Mouse (Mus musculus): ENCODE data around the gene Zfp62. TPM values are rescaled to one million over a fixed set of nuclear protein-coding genes. Genes with fewer than 3 reads are reported as not detected.
A peak's percentile ranks its signal among the peaks of the same experiment; 100 is the strongest.
"Not testable (repeated sequence)": the region's sequence is repeated elsewhere in the genome, so short reads cannot be mapped to it uniquely, and the experiment has no call there.

Zfp62 gene
- total RNA-seq, 2 experiments from 2014 or later = 25.8 to 32.6 TPM

DNA sequence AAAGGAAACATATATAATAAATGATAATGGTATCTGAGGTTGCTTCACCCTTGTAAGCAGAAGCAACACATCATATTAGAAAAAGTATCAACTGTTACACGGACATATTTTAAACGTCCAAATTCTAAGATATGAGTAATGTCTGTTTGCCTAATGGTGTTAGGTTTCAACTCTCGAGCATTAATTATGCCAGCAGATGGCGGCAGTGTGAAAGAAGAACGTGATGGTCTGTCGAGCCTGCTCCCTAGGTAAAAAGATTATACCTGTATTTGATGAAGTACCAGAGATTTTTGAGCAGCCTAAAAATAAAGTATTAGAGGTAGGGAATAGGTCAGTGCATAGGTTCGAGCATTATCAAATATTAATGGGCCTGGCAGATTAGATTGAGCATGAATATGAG, 13.4 kb upstream of the Zfp62 start:
- Histone ChIP-seq H3K27ac (no peak overlapping the region), H3K4me3 (no peak overlapping the region)
- peak; percentile 78 for TF ChIP-seq CTCF (IDR thresholded peaks at IDR 0.05)
- DNase-seq = peak; percentile 56
- intact Hi-C loops (cut with DNase I) = loop anchor here (1.0 kb wide), 1 partner anchor 82 kb away; no protein-coding TSS in a partner anchor

DNA sequence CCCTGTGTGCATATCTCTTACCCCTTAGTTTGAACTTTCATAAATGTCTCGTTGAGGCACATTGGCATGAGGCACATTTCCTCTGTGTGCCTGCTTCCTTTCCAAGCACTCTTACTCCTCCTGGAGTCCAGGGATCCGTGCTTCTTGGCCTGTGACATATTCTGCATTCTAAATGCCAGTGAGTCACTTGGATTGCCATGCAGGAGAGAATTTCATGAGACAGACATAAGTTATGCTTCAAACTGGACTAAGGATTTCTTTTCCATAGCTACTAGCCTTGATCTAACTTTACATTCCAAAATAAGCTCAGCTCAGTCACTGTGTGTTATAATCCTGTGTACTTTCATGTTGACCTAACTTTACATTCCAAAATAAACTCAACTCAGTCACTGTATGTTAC, 12.0 kb upstream of the Zfp62 start:
- intact Hi-C loops (cut with DNase I) = no loop called here
- Histone ChIP-seq H3K4me3 (no peak overlapping the region), H3K27ac (no peak overlapping the region)
- no peak for DNase-seq
- no peak for TF ChIP-seq CTCF (IDR thresholded peaks at IDR 0.05)

DNA sequence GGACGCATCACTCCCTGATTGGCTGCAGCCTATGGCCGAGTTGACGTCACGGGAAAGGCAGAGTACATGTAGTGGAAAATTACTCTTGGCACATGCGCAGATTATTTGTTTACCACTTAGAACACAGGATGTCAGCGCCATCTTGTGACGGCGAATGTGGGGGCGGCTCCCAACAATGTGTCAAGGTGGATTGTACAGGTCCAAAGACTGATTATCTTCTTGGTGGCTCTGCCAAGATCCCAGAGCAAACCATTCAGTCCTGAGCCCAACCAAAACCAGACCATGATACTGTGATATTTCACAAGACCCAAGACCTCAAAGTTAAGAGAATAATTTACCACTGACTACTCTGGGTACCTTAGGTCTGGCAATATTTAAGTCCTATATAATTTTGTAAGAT, 8.3 kb upstream of the Zfp62 start:
- DNase-seq; H3K4me3 ChIP-seq; H3K27ac ChIP-seq; intact Hi-C loops (cut with DNase I): not testable (repeated sequence)

DNA sequence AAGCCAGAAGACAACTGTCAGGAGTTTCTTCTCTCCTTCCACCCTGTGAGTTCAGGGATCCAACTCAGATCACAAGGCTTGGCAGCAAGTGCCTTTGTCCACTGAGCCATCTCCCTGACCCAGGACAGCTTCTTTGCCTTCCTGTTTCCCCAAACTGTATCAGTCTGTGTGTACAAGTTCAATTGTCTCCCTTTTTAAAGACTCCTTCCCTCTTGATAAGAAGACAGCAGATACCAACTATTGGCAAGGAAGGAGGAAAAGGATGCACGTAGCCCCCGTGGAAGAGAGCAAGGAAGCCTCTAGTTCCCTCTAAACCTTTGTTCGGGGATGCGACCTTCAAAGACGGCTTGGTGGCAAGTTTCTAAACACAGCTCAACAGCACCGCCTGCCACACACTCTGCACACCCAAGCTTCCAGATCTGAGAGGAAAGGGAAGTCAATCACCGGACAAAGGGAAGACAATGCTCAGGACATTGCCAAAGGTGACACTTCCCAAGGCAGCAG, 7.2 kb upstream of the Zfp62 start:
- TF ChIP-seq CTCF (IDR thresholded peaks at IDR 0.05) = no peak
- DNase-seq = no peak
- Histone ChIP-seq H3K4me3 (0 out of 2 replicates have a peak overlapping the region, but pooled peaks have one; percentile 19), H3K27ac (peak overlapping the region; percentile 5; the same call in 1 of the 2 replicates)
- intact Hi-C loops (cut with DNase I) = no loop called here

DNA sequence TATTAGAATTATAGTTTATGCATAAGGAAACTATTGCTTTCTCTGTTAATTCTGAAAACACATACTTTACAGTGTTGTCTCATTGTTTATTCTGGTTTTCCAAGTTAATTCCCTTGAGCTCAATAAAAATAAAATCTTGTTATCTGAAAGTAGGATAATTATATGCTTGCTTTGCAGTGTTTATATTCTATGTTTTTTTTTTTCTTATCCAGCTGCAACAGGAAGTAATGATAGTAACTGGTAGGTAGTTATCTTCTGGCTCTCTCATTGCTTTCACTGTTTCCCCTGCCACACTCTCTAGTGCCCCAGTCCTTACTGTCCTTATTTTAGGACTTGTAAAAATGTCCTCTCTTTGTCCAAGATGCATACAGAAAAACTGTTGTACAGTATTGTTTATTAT, 2.4 kb upstream of the Zfp62 start:
- TF ChIP-seq CTCF (IDR thresholded peaks at IDR 0.05) = no peak
- Histone ChIP-seq H3K27ac (no peak overlapping the region), H3K4me3 (no peak overlapping the region)
- intact Hi-C loops (cut with DNase I) = loop anchor here (10.0 kb wide), 1 partner anchor 386 kb away; the partner anchor contains the start of gene Trim41
- no peak for DNase-seq

DNA sequence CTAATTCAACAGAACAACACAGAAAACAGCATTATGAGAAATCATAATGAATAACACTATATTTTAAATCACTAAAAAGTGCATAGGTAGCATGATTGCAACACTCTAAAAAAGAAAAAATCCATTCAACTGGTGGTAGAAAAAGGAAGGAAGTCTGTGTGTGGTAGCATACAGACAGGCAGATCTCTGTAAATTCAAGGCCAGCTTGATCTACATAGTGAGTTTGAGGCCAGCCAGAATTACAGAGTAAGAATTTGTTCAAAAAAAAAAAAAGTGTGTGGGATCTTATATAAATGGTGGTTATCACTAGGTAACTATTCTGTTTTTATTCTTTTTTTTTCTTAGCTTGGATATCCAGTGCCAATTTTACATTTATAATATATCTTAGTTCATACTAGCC, 1.9 kb upstream of the Zfp62 start:
- no peak for DNase-seq
- intact Hi-C loops (cut with DNase I) = loop anchor here (10.0 kb wide), 1 partner anchor 386 kb away; the partner anchor contains the start of gene Trim41
- TF ChIP-seq CTCF (IDR thresholded peaks at IDR 0.05) = no peak
- Histone ChIP-seq H3K27ac (no peak overlapping the region), H3K4me3 (no peak overlapping the region)

DNA sequence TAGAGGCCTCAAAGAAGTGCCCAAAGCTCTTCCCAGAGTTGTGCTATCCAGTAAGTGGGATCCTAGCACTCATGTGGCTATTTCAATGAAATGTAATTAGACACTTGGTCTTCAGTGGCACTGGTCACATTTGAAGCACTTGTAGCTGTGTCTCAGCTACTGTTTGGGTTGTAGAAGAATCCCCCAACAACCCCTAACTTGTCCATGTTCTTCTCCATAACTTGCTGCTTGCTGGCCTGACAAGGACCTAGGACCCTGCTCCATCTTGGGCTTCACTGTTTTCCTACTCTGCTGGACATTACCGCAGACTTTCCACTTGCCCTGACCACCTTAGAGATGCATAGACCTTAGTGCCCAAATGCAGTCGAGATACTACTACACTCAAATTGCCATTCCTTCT, 1.0 kb upstream of the Zfp62 start:
- Histone ChIP-seq H3K4me3 (peak overlapping the region; percentile 87), H3K27ac (peak overlapping the region; percentile 98)
- intact Hi-C loops (cut with DNase I) = loop anchor here (2.0 to 10.0 kb wide), 2 partner anchors 43 to 387 kb away; partner anchors contain the start of genes Mgat1 and Trim41
- DNase-seq = no peak
- no peak for TF ChIP-seq CTCF (IDR thresholded peaks at IDR 0.05)

DNA sequence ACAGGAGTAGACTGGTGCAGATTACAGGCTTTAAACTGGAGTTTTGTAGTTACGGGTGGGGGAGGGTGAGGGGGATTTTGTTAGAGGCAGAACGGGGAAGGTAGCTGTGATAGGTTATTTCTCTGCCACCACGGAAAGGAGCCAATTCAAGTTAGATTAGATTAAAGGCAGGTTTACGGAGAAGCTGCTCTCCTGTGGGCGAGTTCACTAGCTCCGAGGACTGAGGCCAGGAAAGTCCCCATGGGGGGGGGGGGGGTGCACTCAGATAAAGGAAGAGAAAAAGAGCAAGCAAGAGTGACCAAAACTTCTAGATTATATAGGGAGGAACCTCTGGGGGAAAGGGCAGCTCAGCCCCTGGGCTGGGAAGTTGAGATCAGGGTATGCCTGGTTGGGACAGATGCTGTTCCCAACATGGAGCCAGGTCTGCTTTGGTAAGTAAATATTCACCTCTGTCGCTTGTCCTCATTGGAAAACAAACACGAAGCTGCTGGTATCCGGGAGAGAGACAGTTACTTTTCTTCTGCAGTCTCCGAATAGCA, 500 bp upstream of the Zfp62 start:
- peak overlapping the region; percentile 87 for H3K4me3 ChIP-seq
- intact Hi-C loops (cut with DNase I) = loop anchor here (2.0 to 10.0 kb wide), 2 partner anchors 42 to 388 kb away; partner anchors contain the start of genes Mgat1 and Trim41
- peak; percentile 25 for DNase-seq
- H3K27ac ChIP-seq = peak overlapping the region; percentile 98
- TF ChIP-seq CTCF (IDR thresholded peaks at IDR 0.05) = no peak

DNA sequence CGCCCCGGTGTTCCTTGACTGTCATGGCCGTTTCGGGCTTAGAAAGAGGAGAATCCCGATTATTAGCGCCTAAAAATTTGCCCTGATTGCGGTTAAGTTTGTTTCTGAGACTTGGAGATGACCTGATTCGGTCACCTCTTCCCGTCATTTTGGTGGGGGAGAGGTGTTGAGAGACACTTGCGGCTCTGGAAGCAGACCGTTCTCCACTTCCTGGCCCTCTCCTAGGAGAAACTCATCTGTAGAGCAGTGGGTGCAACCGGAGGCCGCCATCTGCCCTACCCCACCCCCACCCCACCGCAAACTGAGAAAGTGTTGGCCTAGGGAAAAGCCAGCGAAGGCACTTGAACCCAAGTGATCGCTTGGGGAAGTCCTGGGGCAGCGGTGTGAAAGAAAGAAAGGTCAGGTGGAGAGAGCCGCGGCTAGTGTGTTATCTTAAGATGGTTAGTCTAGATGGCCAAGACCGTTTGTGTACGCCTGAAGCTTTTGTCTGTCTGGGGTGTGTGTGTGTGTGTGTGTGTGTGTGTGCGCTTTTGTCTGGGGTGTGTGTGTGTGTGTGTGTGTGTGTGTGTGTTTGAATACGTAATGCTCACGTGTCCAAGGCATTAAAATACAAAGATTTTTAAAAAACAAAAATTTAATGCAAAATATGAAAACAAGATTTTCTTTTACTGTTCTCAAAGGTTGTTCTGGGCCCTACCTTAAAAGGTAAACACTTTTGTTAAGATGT, 842 bp downstream of the Zfp62 start:
- no peak for TF ChIP-seq CTCF (IDR thresholded peaks at IDR 0.05)
- Histone ChIP-seq H3K4me3 (peak overlapping the region; percentile 87), H3K27ac (peak overlapping the region; percentile 98)
- intact Hi-C loops (cut with DNase I) = loop anchor here (2.0 to 10.0 kb wide), 2 partner anchors 41 to 389 kb away; partner anchors contain the start of genes Mgat1 and Trim41
- no peak for DNase-seq

DNA sequence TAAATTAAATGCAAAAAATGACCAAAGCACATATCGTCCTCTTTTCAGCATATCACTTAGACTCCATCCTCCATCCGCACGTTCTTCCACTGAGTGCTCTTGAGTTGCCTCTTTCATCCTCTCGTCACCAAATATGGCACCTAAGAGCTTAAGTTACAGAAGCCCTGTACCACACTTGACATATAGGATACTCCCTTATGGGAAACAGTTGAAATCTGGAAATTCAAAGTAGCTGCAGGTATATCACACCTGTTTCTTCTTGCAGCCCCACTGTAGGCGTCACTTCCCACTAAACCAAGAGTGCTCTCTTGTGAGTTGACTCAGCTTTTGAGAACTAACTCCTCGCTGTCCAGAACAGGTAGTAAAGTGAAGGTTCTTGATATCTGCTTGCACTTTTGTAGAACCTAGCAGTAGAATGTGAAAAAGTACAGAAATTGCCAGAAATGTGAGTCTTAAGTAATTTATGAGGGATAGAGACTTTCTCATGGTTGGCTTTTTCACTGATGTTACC, 2.0 kb downstream of the Zfp62 start:
- H3K27ac ChIP-seq = 0 out of 2 replicates have a peak overlapping the region, but pooled peaks have one; percentile 5
- intact Hi-C loops (cut with DNase I) = loop anchor here (10.0 kb wide), 1 partner anchor 390 kb away; the partner anchor contains the start of gene Trim41
- peak overlapping the region; percentile 2; the same call in 1 of the 2 replicates for H3K4me3 ChIP-seq
- TF ChIP-seq CTCF (IDR thresholded peaks at IDR 0.05) = no peak
- no peak for DNase-seq

DNA sequence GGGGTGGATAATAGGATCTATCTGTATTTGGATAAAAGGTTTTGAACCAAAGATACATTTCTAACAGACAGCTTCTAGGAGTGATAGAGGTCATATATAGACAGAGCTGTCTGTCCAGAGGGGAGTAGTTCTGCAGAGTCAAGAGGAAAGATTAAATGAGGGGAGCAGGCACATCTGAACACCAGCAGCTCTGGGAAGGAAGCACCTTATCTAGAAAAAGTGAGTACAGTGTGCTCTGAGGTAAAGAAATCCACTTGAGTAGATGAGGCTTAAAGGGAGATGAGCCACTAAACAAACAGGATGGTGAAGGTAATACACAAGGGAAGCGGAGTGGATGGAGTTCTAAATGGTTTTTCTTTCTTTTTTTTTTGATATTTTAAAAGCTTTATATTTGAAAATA, 4.4 kb downstream of the Zfp62 start:
- DNase-seq = no peak
- intact Hi-C loops (cut with DNase I) = loop anchor here (10.0 kb wide), 1 partner anchor 393 kb away; the partner anchor contains the start of gene Trim41
- no peak for TF ChIP-seq CTCF (IDR thresholded peaks at IDR 0.05)
- Histone ChIP-seq H3K4me3 (no peak overlapping the region), H3K27ac (no peak overlapping the region)

DNA sequence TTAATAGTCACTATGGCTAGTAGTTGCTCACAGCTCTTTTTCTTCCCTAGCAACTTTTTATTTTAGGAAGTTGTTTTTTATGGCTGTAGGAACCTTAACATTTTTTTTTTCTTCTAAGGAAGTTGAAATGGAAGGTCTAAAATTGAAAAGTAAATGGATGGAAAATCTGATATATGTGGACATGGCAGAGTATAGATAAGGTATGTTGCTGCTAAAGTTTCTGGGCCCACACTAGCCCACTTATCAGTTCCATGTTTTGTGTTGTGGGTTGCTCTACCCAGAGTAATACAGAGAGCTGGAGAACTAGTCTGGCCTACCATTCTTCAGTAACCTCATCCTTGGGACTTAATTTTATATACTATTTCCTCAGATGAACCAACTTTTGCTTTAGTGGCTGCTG, 9.5 kb downstream of the Zfp62 start:
- TF ChIP-seq CTCF (IDR thresholded peaks at IDR 0.05) = no peak
- no peak overlapping the region for H3K4me3 ChIP-seq
- DNase-seq = no peak
- intact Hi-C loops (cut with DNase I) = no loop called here
- H3K27ac ChIP-seq = no peak overlapping the region

DNA sequence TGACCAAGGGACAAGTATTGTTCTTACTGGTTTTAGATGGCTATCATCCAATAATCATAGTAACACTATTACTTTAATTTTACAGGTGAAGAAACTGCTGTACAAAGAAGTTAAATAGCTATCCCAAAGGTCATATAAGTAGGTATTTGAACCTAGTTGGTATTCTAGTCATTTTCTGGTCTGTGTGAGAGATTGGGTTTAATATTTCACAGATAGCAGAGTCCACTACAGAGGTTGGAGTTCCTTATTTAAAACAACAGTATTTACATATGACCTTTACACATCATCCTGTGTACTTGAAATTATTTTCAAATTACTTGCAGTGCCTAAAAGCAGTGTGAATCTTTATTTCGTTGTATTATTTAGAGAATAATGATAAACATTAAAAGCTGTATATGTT, 10.4 kb downstream of the Zfp62 start:
- Histone ChIP-seq H3K27ac (no peak overlapping the region), H3K4me3 (no peak overlapping the region)
- intact Hi-C loops (cut with DNase I) = no loop called here
- TF ChIP-seq CTCF (IDR thresholded peaks at IDR 0.05) = no peak
- no peak for DNase-seq

Data from gastrocnemius, adult 2 months (tissue).